In the genomic region with DNA sequence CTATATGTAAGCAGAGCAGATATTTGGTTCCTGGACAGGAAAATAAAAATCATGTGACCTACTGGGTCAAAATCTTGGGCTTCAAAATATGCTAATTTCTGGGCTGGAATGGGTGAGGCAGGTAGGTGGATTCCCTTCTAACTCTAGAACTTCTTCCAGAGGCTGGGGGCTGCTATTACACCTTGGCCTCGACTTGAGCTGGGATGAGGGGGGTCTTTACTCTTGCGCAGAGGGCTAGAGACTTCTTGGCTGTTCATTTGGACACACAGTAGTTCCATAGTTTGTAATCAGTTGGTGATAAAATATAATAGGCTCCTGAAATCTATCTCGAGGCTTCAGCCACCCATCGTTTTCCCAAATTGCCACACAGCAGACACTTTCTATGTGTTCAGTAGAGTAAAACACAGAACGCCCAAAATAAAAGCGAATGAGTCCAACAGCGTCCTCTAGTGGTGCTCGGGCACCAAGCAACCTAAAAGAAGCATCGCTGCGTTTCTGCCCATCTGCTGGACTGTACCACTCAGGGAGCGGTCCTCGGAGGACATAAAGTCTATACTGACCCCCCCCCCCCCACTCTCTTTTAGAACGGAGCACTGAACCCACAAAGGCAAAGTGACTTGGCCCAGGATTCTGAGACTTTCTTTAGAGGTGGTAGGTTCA, we compare ENCODE assay signal across 8 mouse cellular contexts. TPM values are rescaled to one million over a fixed set of nuclear protein-coding genes. Genes with fewer than 3 reads are reported as not detected.
A peak's percentile ranks its signal among the peaks of the same experiment; 100 is the strongest.
DNase-seq lines count a peak whose midpoint lies in the region; ATAC-seq lines count a peak whose summit lies in the region.

No protein-coding gene starts in this region.

- H3K27me3 ChIP-seq in megakaryocyte, embryonic 14.5 days (replicated peaks), result no peaks in the 10 kb centered on the region

- peak; percentile 58 for ATAC-seq in inflammation-experienced regulatory T-cells, adult 6 months

- H3K36me3 ChIP-seq in megakaryocyte, embryonic 14.5 days (replicated peaks; ENCODE audit: low read length), result peaks cover 10% of the 10 kb centered on the region

- peaks cover 16% of the 10 kb centered on the region for H3K9me3 ChIP-seq in megakaryocyte, embryonic 14.5 days

- H3K4me1 ChIP-seq in megakaryocyte, embryonic 14.5 days, result peaks cover 41% of the 10 kb centered on the region

- DNase-seq in adrenal gland, adult 18-20 months (ENCODE audit: low spot score in 2 of 2), result peak; percentile 65 to 73
- peak; percentile 93 for DNase-seq in embryo, embryonic 10 days (ENCODE audit: low spot score)
- peak; percentile 73 for DNase-seq in gastrocnemius, postnatal 14 days
- DNase-seq in left cerebral cortex, adult 9 months (ENCODE audit: low spot score in 2 of 2), result peak; percentile 58 to 92
- DNase-seq in right cerebral cortex, postnatal 10 days (ENCODE audit: low spot score in 2 of 2), result peak; percentile 89 to 90
- peak; percentile 49 for DNase-seq in yolk sac, embryonic 10.5 days (ENCODE audit: low spot score)

- intact Hi-C loops in gastrocnemius, postnatal 14 days (cut with DNase I; ENCODE audit: low total_unique reads), result loop anchor here (5.0 kb wide), 1 partner anchor 56 kb away; the partner anchor contains the start of gene Gm19426

- peak overlapping the region; percentile 95 for H3K4me3 ChIP-seq in megakaryocyte, embryonic 14.5 days (replicated peaks)

RNA-seq across cellular contexts. Expression of gene Ube2l6, which starts 0.7 kb away (rescaled TPM):
- total RNA-seq in adrenal gland, adult 18-20 months (2021), result 10 to 100 TPM; 17.6 to 26.4 TPM
- 1 to 10 TPM; 6.1 to 7.0 TPM for total RNA-seq in gastrocnemius, postnatal 14 days (2021)
- 10 to 100 TPM; 92.1 to 96.3 (median 93.4) TPM for polyA plus RNA-seq in inflammation-experienced regulatory T-cells, adult 6 months (2017; shearing (Covaris generic))
- polyA plus RNA-seq in megakaryocyte, embryonic 14.5 days (2012; ENCODE audit: insufficient read depth, low replicate concordance), result 4.4 and 5.9 TPM in 2 replicates

RNA-seq across cellular contexts. Expression of gene Serping1, which starts 22.7 kb away (rescaled TPM):
- 100 to 1,000 TPM in 1 of 2 experiments, 10 to 100 TPM in 1; 78.6 to 115 TPM for total RNA-seq in adrenal gland, adult 18-20 months (2021)
- total RNA-seq in gastrocnemius, postnatal 14 days (2021), result 10 to 100 TPM; 55.0 to 72.1 TPM
- polyA plus RNA-seq in inflammation-experienced regulatory T-cells, adult 6 months (2017; shearing (Covaris generic)), result under 1 TPM in 1 of 3 experiments, not detected in 2; 0.20 TPM
- polyA plus RNA-seq in megakaryocyte, embryonic 14.5 days (2012; ENCODE audit: insufficient read depth, low replicate concordance), result not detected in 2 replicates

RNA-seq across cellular contexts. Expression of gene Smtnl1, which starts 24.5 kb away (rescaled TPM):
- under 1 TPM in 1 of 2 experiments, not detected in 1; 0.32 TPM for total RNA-seq in adrenal gland, adult 18-20 months (2021)
- 100 to 1,000 TPM in 1 of 2 experiments, 10 to 100 TPM in 1; 95.9 to 120 TPM for total RNA-seq in gastrocnemius, postnatal 14 days (2021)
- polyA plus RNA-seq in inflammation-experienced regulatory T-cells, adult 6 months (2017; shearing (Covaris generic)), result not detected
- polyA plus RNA-seq in megakaryocyte, embryonic 14.5 days (2012; ENCODE audit: insufficient read depth, low replicate concordance), result 0.07 TPM in 1 of 2 replicates, not detected in the other

RNA-seq across cellular contexts. Expression of gene Timm10, which starts 28.8 kb away (rescaled TPM):
- 10 to 100 TPM; 45.8 to 59.0 TPM for total RNA-seq in adrenal gland, adult 18-20 months (2021)
- 10 to 100 TPM; 45.7 to 46.0 TPM for total RNA-seq in gastrocnemius, postnatal 14 days (2021)
- polyA plus RNA-seq in inflammation-experienced regulatory T-cells, adult 6 months (2017; shearing (Covaris generic)), result 10 to 100 TPM; 25.4 to 39.8 (median 38.8) TPM
- 9.7 TPM in 1 of 2 replicates, not detected in the other for polyA plus RNA-seq in megakaryocyte, embryonic 14.5 days (2012; ENCODE audit: insufficient read depth, low replicate concordance)

RNA-seq across cellular contexts. Expression of gene Slc43a1, which starts 40.7 kb away (rescaled TPM):
- total RNA-seq in adrenal gland, adult 18-20 months (2021), result 1 to 10 TPM; 9.3 to 9.4 TPM
- total RNA-seq in gastrocnemius, postnatal 14 days (2021), result 10 to 100 TPM in 1 of 2 experiments, 1 to 10 TPM in 1; 6.2 to 16.1 TPM
- 1 to 10 TPM; 1.9 to 9.1 (median 5.9) TPM for polyA plus RNA-seq in inflammation-experienced regulatory T-cells, adult 6 months (2017; shearing (Covaris generic))
- polyA plus RNA-seq in megakaryocyte, embryonic 14.5 days (2012; ENCODE audit: insufficient read depth, low replicate concordance), result 1.8 and 5.0 TPM in 2 replicates

Comparison
In these comparisons a context has a peak if more than half of its experiments do, and no peak if none do; other contexts are left out.
1. Peak in every context shown above with its lines: DNase-seq, ATAC-seq and H3K4me3 ChIP-seq.
2. RNA of gene Smtnl1, which starts 24.5 kb away (total RNA-seq): 95.9 to 120 TPM in gastrocnemius, postnatal 14 days; 0.32 TPM in adrenal gland, adult 18-20 months; every median in the first group is over 10 times any median in the second.